Mouse (Mus musculus): Measurements from ENCODE around the gene Pip4k2b.

- TF ChIP-seq CTCF (IDR thresholded peaks at IDR 0.05; ENCODE audit: borderline replicate concordance, extremely low read depth, insufficient read depth, insufficient read length) (peak; percentile 96), POLR2A (IDR thresholded peaks at IDR 0.05; ENCODE audit: borderline replicate concordance, extremely low read depth, insufficient read depth, insufficient read length, poor library complexity, severe bottlenecking) (no peak)
These were observed 54.6 kb downstream of the Pip4k2b start for GRCm38 (mm10) chr11:97689861-97690260.
